Mouse (Mus musculus): ENCODE data around the gene Usp2. TPM values are rescaled to one million over a fixed set of nuclear protein-coding genes. Genes with fewer than 3 reads are reported as not detected.
"Not testable (repeated sequence)": the region's sequence is repeated elsewhere in the genome, so short reads cannot be mapped to it uniquely, and the experiment has no call there.

Usp2 gene
- total RNA-seq, 2 experiments from 2014 or later = 1.3 to 5.7 TPM

- not testable (repeated sequence) for ATAC-seq (replicated peaks; ENCODE audit: low FRiP score, poor library complexity, severe bottlenecking)
Observed at GRCm38 (mm10) chr9:44111909-44112308, 45.1 kb downstream of the Usp2 start.

GRCm38 (mm10) chr9:44113105-44113789, 46.4 kb downstream of the Usp2 start, which contains the start of the genes Gm49380 and Rnf26:
Gene Gm49380, minus strand, starts transcription at chr9:44113500.
Gene Rnf26, minus strand, starts transcription at chr9:44113517.
- peak; percentile 95 for ATAC-seq (replicated peaks; ENCODE audit: low FRiP score, poor library complexity, severe bottlenecking)

GRCm38 (mm10) chr9:44114453-44114852, 47.6 kb downstream of the Usp2 start:
- no peak for ATAC-seq (replicated peaks; ENCODE audit: low FRiP score, poor library complexity, severe bottlenecking)

- ATAC-seq (replicated peaks; ENCODE audit: low FRiP score, poor library complexity, severe bottlenecking) = no peak
Observed at GRCm38 (mm10) chr9:44115599-44115998, 48.8 kb downstream of the Usp2 start.

DNA sequence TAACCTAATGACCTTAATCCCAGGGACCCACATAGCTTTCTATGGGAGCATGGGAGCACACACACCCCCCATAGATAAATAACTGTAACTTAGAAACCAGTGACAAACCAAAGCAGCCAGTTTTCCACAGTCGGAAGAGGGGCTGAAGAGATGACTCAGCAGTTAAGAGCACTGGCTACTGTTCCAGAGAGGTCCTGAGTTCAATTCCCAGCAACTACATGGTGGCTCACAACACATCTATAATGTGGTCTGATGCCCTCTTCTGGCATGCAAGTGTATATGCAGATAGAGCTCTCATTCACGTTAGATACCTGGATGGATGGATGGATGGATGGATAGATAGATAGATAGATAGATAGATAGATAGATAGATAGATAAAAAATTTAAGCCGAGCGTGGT, 49.4 kb downstream of the Usp2 start:
- ATAC-seq (replicated peaks; ENCODE audit: low FRiP score, poor library complexity, severe bottlenecking) = no peak

DNA sequence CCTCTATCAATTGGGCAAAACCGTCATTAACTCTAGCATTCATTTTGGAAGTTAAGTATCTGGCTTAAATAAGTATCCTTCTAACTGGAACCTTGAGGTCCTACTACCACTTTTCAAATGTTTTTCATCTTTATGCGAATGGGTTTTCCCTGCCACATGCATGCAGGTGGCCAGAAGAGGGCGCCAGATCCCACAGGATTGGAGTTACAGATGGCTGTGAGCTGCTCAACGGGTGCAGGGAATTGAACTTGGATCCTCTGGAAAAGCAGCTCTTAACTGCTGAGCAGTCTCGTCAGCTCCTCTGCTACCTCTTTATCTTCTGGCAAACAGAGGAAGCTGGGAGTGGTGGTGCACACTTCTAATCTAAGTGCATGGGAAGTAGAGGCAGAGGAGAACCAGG, 52.2 kb downstream of the Usp2 start:
- ATAC-seq (replicated peaks; ENCODE audit: low FRiP score, poor library complexity, severe bottlenecking) = peak; percentile 68

GRCm38 (mm10) chr9:44119948-44120465, 53.2 kb downstream of the Usp2 start:
- no peak for ATAC-seq (replicated peaks; ENCODE audit: low FRiP score, poor library complexity, severe bottlenecking)

GRCm38 (mm10) chr9:44124317-44124716, 57.5 kb downstream of the Usp2 start:
- ATAC-seq (replicated peaks; ENCODE audit: low FRiP score, poor library complexity, severe bottlenecking) = peak; percentile 63; the same call in 1 of the 2 replicates

- no peak for ATAC-seq (replicated peaks; ENCODE audit: low FRiP score, poor library complexity, severe bottlenecking)
Observed at GRCm38 (mm10) chr9:44125026-44125425, 58.2 kb downstream of the Usp2 start.

DNA sequence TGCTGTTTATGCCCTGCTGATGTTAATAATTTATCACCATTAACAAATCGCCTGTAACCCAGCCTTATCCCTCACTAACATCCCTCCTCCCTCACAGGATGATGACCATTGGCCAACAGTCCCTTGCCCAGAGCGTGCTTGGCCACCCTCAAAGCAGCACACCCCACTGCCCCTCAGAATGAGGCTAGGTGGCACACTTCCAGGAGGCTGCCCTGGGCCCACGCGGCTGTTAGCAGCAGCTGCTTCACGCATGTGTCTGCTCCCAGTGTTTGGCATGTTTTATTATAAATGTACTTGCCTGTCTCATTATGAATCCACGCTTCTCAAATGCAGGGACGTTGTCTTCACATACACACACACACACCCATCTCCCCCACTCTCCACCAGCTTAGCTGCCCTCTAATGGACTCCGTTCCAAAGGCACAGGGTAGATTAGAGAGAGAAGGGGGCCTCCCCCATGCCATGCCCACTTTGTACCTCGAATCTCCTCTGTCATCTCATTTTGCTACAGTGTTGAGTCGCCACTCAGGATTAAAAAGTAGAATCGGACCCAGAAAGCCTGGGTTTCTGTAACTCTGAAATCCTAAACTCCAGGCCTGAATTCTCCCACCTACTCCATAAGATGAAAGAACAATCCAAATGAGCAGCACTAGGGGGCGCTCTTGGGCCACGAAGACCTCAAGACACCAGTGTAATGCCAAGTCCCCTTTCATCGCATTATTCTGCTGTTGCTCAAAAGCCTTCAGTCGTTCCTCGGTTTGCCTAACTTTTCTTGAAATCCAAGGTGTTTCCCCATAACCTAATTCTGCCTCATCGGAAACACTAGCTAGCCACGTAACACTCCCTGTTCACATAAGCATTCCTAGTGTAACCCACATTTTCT, 59.0 kb downstream of the Usp2 start:
- ATAC-seq (replicated peaks; ENCODE audit: low FRiP score, poor library complexity, severe bottlenecking) = peak; percentile 76

DNA sequence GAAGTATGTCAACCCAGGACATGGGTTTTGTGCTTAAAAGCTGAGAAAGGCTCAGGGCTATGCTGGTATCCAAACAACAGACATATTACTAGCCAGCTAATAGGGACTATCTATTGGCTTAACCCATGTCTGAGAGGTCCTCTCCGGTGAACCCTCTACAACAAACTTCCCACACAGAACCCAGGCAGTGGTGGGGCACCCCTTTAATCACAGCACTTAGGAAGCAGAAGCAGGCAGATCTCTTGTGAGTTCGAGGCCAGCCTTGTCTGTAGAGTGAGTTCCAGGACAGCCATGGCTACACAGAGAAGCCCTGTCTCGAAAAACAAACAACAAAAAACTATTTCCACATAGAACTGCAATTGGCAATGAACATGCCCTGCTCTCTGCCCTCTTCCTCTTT, 59.9 kb downstream of the Usp2 start:
- no peak for ATAC-seq (replicated peaks; ENCODE audit: low FRiP score, poor library complexity, severe bottlenecking)

DNA sequence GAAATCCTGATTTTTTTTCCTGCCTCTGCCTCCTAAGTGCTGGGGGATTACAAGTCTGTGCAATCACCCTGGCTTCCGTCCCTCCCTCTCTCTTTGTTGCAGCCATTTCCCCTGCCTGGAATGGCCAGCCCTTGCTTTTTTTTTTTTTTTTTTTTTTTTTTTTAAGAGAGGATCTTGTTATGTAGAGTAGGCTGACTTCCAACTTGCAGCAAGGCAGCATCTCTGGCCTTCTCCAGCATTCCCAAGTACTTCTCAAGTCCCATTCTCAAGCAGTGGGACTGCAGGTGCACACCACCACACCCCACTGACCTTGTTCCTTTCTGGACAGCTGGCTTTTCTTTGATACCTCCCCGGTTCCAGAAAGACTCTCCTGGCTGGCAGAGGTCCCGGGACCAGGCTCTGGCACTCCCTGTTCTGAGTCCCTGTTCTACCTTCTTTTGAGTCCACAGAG, 60.6 kb downstream of the Usp2 start:
- ATAC-seq (replicated peaks; ENCODE audit: low FRiP score, poor library complexity, severe bottlenecking) = no peak

DNA sequence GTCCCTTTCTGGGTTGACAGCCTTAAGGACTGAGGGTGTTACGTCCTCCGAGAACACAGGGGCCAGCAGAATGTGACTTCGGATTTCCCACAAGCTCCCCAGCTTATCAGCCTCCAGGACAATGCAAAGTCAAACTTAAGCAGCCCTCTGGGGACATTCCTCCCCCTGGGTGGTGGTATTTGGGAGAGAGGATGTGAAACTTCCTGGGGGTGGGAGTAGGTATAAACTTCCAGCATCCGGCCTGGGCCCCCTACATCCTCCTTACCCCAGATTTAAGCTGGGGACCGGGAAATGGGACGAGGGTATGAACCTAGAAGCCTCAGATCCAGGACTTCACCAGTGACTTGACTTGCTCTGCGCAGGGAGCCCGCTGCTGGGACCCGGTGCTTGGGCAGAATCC, 62.8 kb downstream of the Usp2 start:
- ATAC-seq (replicated peaks; ENCODE audit: low FRiP score, poor library complexity, severe bottlenecking) = no peak

DNA sequence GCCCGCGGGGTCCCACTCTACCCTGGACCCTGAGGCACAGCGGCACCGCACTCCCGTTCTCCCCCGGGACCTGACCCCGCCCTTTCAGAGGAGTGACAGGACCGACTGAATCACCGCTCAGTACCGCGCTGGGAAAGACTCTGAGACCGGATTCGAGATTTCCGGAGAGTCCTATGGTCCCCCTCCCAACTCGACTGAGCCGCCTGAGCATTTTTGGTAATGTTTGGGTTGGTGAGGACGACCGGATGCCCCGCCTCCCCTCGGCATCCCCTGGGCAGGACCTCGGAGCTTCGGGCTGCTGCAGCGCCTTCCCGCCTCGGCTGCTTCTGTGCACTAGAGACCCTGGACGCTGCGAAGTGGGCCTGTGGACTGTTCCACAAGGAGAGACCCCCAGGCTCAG, 63.2 kb downstream of the Usp2 start:
- ATAC-seq (replicated peaks; ENCODE audit: low FRiP score, poor library complexity, severe bottlenecking) = no peak

DNA sequence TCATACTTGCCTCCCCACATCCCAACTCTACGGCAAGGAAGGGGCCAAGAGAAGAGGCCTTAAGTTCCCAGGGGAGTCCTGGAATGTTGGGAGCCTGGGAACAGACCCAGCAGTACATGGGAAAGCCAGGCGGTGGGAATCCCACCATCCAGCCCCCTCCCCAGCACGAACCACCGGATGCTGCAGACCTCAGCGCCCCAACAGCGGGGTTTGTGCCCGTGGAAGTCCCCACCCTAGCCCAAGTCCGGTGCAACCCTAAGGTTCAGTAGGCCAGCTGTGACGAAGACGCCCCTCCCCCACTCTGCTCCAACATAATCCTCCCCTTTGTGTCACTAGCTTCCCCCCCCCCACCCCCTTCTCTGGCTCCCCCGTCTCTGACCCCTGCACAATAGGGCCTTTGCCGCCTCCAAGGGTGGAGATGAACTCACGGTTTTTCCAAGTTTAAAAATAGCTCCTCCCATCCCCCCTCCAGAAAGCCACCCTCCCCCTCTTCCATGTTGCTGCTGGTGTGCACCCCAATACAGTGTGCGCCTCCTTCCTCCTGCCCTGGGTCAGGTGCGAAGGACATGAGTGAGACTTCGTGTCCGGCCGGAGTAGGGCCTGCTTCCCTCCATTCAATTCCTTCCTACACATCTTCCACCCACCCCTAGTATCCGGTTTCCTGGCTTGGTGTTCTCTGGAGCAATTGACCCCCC, 63.9 kb downstream of the Usp2 start:
- ATAC-seq (replicated peaks; ENCODE audit: low FRiP score, poor library complexity, severe bottlenecking) = no peak

- ATAC-seq (replicated peaks; ENCODE audit: low FRiP score, poor library complexity, severe bottlenecking) = no peak
Observed at GRCm38 (mm10) chr9:44131276-44131590, 64.4 kb downstream of the Usp2 start.

DNA sequence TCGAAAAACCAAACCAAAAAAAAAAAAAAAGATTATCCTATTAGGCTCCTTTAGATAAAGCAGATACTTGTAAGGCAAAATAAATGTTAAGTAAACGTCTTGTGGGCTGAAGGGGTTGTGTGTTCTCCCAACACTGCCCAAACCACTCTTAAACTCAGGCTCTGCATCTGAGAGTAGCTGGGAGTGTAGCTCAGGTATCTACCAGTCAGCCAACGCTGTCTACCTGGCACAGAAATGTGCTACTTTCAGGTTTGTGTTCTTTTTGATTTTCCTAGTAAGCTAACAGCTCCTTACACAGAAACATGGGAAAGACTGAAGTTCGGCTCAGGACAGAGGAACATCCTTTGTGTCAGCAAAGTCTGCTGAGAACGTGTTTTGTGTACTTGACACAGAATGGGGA, 65.4 kb downstream of the Usp2 start:
- no peak for ATAC-seq (replicated peaks; ENCODE audit: low FRiP score, poor library complexity, severe bottlenecking)

- ATAC-seq (replicated peaks; ENCODE audit: low FRiP score, poor library complexity, severe bottlenecking) = no peak
Observed at GRCm38 (mm10) chr9:44133287-44133686, 66.5 kb downstream of the Usp2 start.

GRCm38 (mm10) chr9:44134101-44134850, 67.5 kb downstream of the Usp2 start, which contains the start of gene Mcam:
Gene Mcam, plus strand, starts transcription at chr9:44134469.
- ATAC-seq (replicated peaks; ENCODE audit: low FRiP score, poor library complexity, severe bottlenecking) = no peak

Measured in erythroblast, adult 5-6 weeks (primary cell).